Mouse (Mus musculus) heart, postnatal 0 days (tissue): Measurements from ENCODE around the gene Glyctk. TPM values are rescaled to one million over a fixed set of nuclear protein-coding genes. Genes with fewer than 3 reads are reported as not detected.

ENCODE experiments used
- ATAC-seq: fragments of 200-750 bp; cut with Nextera tagmentation; 2 replicates; pipeline ENCODE4 v1.8.0; 2017; ENCODE audit warnings: low read depth, moderate number of reproducible peaks, moderate library complexity; ENCODE audit not compliant: insufficient read depth
- DNase-seq: peaks from one replicate; pipeline ENCODE4 v3.0.0-alpha.2; 2016; ENCODE audit warnings: low spot score
- H3K27ac ChIP-seq: fragments of 300-500 bp; sonication (generic); 2 replicates; pipeline ENCODE4 v1.5.1; 2014; ENCODE audit warnings: low read depth, mild to moderate bottlenecking
- H3K27me3 ChIP-seq: fragments of 300-500 bp; sonication (generic); 2 replicates; pipeline ENCODE4 v1.6.1; 2014; ENCODE audit warnings: low read length, mixed read lengths; ENCODE audit not compliant: control insufficient read depth, insufficient read depth
- H3K36me3 ChIP-seq: fragments of 300-500 bp; sonication (generic); replicated peaks from 2 replicates; pipeline ENCODE4 v1.6.1; 2014; ENCODE audit warnings: low read length, mixed read lengths; ENCODE audit not compliant: control insufficient read depth, insufficient read depth
- H3K4me1 ChIP-seq: fragments of 300-500 bp; sonication (generic); 2 replicates; pipeline ENCODE4 v1.6.1; 2014; ENCODE audit warnings: antibody characterized with exemption; ENCODE audit not compliant: control insufficient read depth, insufficient read depth
- H3K4me2 ChIP-seq: fragments of 300-500 bp; sonication (generic); 2 replicates; pipeline ENCODE4 v1.6.1; 2014; ENCODE audit warnings: low read depth, mild to moderate bottlenecking, low read length, moderate library complexity
- H3K4me3 ChIP-seq: fragments of 300-500 bp; sonication (generic); 2 replicates; pipeline ENCODE4 v1.5.1; 2014; ENCODE audit warnings: low read depth, low read length
- H3K9ac ChIP-seq: fragments of 300-500 bp; sonication (generic); replicated peaks from 2 replicates; pipeline ENCODE4 v1.6.1; 2014; ENCODE audit warnings: low read depth, low read length, mixed read lengths
- H3K9me3 ChIP-seq: fragments of 300-500 bp; sonication (generic); replicated peaks from 2 replicates; pipeline ENCODE4 v1.6.1; 2016; ENCODE audit warnings: low read length; ENCODE audit not compliant: control insufficient read depth
- CTCF ChIP-seq: IDR thresholded peaks from 2 replicates; pipeline ENCODE4 v1.5.1; 2016; ENCODE audit warnings: antibody characterized with exemption, control low read depth, low read depth
- EP300 ChIP-seq: IDR thresholded peaks from 2 replicates; pipeline ENCODE4 v1.6.1; 2016; ENCODE audit warnings: antibody characterized with exemption, low read depth
- WGBS: fragments of 180-500 bp; shearing (Covaris S2); extraction: QIAGEN DNeasy Blood & Tissue Kit; methylation state at CpG from one replicate; pipeline ENCODE4 v1.1.7; 2014; 5-methylcytosine and 5-hydroxymethylcytosine counted together
- polyA plus RNA-seq: library from polyadenylated mRNA; unstranded; fragments of >200 nt; fragmentation: Nextera tagmentation; extraction: Ambion mirVana; gene quantifications from 2 replicates; pipeline ENCODE4 v1.2.1, GENCODE M21; 2015
- total RNA-seq: library from RNA; depleted of rRNA; stranded (reverse); fragments of >200 nt; gene quantifications from 2 replicates; pipeline ENCODE4 v1.2.3, GENCODE M21; 2014; ENCODE audit warnings: low replicate concordance

Glyctk gene
- total and polyA plus RNA-seq, 2 experiments from 2014 or later, result 0.90 to 2.5 TPM

GRCm38 (mm10) chr9:106183996-106184395 lies 26.1 kb upstream of the Glyctk start:
- H3K27ac ChIP-seq, result no peak overlapping the region
- no peaks in the 10 kb centered on the region for H3K4me1 ChIP-seq
- TF ChIP-seq CTCF (no peak), EP300 (no peak)
- H3K4me2 ChIP-seq, result no peak overlapping the region
- no peak for DNase-seq
- 85% methylated on average over 5 of the region's 5 CpGs for WGBS
- peaks cover 99% of the 10 kb centered on the region for H3K36me3 ChIP-seq
- no peak overlapping the region for H3K9ac ChIP-seq
- no peaks in the 10 kb centered on the region for H3K27me3 ChIP-seq
- no peaks in the 10 kb centered on the region for H3K9me3 ChIP-seq
- no peak for ATAC-seq
- no peak overlapping the region for H3K4me3 ChIP-seq

DNA sequence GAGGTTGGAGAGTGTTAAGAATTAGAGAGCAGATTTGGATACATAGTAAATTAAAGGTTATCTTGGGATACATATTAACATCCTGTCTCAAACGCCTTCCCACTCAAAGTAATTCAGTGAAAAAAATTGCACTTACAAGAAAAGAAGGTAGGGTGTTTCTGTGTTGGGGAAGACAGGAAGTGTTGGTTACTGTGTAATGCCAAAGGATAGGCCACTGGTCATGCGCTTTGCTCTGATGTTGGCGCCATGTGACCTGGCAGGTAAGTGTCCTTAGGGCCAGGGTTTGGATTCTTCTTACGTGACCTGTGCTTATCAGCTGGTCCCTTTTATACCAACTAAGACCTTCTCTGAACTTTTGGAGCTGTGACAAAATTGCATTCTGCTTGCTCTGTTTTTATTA lies 24.2 kb upstream of the Glyctk start:
- H3K4me1 ChIP-seq, result no peaks in the 10 kb centered on the region
- H3K9ac ChIP-seq, result no peak overlapping the region
- no peak overlapping the region for H3K4me3 ChIP-seq
- H3K4me2 ChIP-seq, result no peak overlapping the region
- ATAC-seq (no peak), DNase-seq (no peak)
- peaks cover 94% of the 10 kb centered on the region for H3K36me3 ChIP-seq
- 80% methylated on average over 4 of the region's 4 CpGs for WGBS
- no peaks in the 10 kb centered on the region for H3K9me3 ChIP-seq
- TF ChIP-seq EP300 (no peak), CTCF (no peak)
- H3K27me3 ChIP-seq, result no peaks in the 10 kb centered on the region
- H3K27ac ChIP-seq, result no peak overlapping the region

- no peak overlapping the region for H3K27ac ChIP-seq
- H3K27me3 ChIP-seq, result no peaks in the 10 kb centered on the region
- H3K4me2 ChIP-seq, result no peak overlapping the region
- peaks cover 11% of the 10 kb centered on the region; the same call in 1 of the 2 replicates for H3K4me1 ChIP-seq
- WGBS, result 87% methylated on average over 3 of the region's 3 CpGs
- no peak overlapping the region for H3K4me3 ChIP-seq
- DNase-seq (no peak), ATAC-seq (no peak)
- peaks cover 85% of the 10 kb centered on the region for H3K36me3 ChIP-seq
- TF ChIP-seq EP300 (no peak), CTCF (no peak)
- no peaks in the 10 kb centered on the region for H3K9me3 ChIP-seq
- no peak overlapping the region for H3K9ac ChIP-seq
Observed at GRCm38 (mm10) chr9:106179964-106180363, 22.0 kb upstream of the Glyctk start.

DNA sequence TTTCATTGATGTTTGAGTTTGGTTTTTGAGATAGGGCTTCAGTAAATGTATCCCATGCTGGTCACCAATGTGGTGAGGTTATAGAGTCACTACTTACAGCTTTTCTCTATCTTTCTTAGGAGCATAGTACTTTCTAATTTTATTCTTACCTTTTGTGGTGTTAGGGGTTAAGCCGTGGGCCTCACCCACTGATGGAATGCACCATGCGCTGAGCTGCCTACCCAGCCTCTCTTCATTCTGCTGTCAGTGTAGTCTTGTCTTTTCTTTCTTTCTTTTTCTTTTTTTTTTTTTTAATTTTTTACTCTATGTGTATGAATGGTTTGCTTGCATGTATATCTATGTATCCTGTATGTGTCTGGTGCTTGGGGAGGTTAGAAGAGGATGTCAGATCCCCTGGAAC lies 21.5 kb upstream of the Glyctk start:
- 64% methylated on average over 2 of the region's 2 CpGs for WGBS
- H3K4me2 ChIP-seq, result no peak overlapping the region
- DNase-seq (no peak), ATAC-seq (no peak)
- H3K4me1 ChIP-seq, result peaks cover 15% of the 10 kb centered on the region; the same call in 1 of the 2 replicates
- H3K27me3 ChIP-seq, result no peaks in the 10 kb centered on the region
- H3K9ac ChIP-seq, result no peak overlapping the region
- H3K9me3 ChIP-seq, result no peaks in the 10 kb centered on the region
- H3K4me3 ChIP-seq, result no peak overlapping the region
- H3K36me3 ChIP-seq, result peaks cover 80% of the 10 kb centered on the region
- H3K27ac ChIP-seq, result no peak overlapping the region
- TF ChIP-seq CTCF, result no peak
- no peak for TF ChIP-seq EP300

GRCm38 (mm10) chr9:106177799-106178198 lies 19.9 kb upstream of the Glyctk start:
- Histone ChIP-seq H3K4me1 (peaks cover 26% of the 10 kb centered on the region), H3K27ac (no peak overlapping the region; the same call in 1 of the 2 replicates), H3K4me2 (no peak overlapping the region), H3K9me3 (no peaks in the 10 kb centered on the region), H3K27me3 (no peaks in the 10 kb centered on the region), H3K36me3 (peaks cover 64% of the 10 kb centered on the region), H3K4me3 (no peak overlapping the region), H3K9ac (no peak overlapping the region)
- ATAC-seq, result no peak
- DNase-seq, result no peak
- WGBS, result 68% methylated on average over 6 of the region's 6 CpGs
- no peak for TF ChIP-seq EP300
- TF ChIP-seq CTCF, result no peak

- H3K27me3 ChIP-seq, result no peaks in the 10 kb centered on the region
- WGBS, result 70% methylated on average over 5 of the region's 5 CpGs
Observed at GRCm38 (mm10) chr9:106176769-106177168, 18.8 kb upstream of the Glyctk start.

More at GRCm38 (mm10) chr9:106176769-106177168, 18.8 kb upstream of the Glyctk start:
- ATAC-seq (no peak), DNase-seq (no peak)
- Histone ChIP-seq H3K9me3 (no peaks in the 10 kb centered on the region), H3K36me3 (peaks cover 53% of the 10 kb centered on the region), H3K9ac (no peak overlapping the region), H3K4me1 (peaks cover 27% of the 10 kb centered on the region), H3K4me2 (no peak overlapping the region), H3K4me3 (no peak overlapping the region), H3K27ac (no peak overlapping the region)
- TF ChIP-seq EP300 (no peak), CTCF (no peak)
